Mouse (Mus musculus) ZHBTc4 (cell line): ENCODE data around the gene Wwox.

Source experiments
- DNase-seq: peaks from one replicate; pipeline ENCODE4 v3.0.0-alpha.2; 2011; ENCODE audit warnings: low read depth, low spot score

Wwox gene

GRCm38 (mm10) chr8:115330671-115331070 is 891.2 kb downstream of the Wwox start:
- no peak for DNase-seq

- DNase-seq = no peak
Measured at GRCm38 (mm10) chr8:115333972-115334371, 894.5 kb downstream of the Wwox start.

GRCm38 (mm10) chr8:115336361-115336760 is 896.9 kb downstream of the Wwox start:
- no peak for DNase-seq

- no peak for DNase-seq
Measured at GRCm38 (mm10) chr8:115348704-115349103, 909.2 kb downstream of the Wwox start.

- DNase-seq = no peak
Measured at GRCm38 (mm10) chr8:115350707-115351106, 911.3 kb downstream of the Wwox start.

GRCm38 (mm10) chr8:115357663-115358335 is 918.3 kb downstream of the Wwox start:
- no peak for DNase-seq

- DNase-seq = no peak
Measured at GRCm38 (mm10) chr8:115358481-115358880, 919.0 kb downstream of the Wwox start.

GRCm38 (mm10) chr8:115359701-115360100 is 920.2 kb downstream of the Wwox start:
- no peak for DNase-seq

- no peak for DNase-seq
Measured at GRCm38 (mm10) chr8:115362518-115362917, 923.1 kb downstream of the Wwox start.

- DNase-seq = no peak
Measured at GRCm38 (mm10) chr8:115374957-115375356, 935.5 kb downstream of the Wwox start.

- DNase-seq = no peak
Measured at GRCm38 (mm10) chr8:115375361-115376047, 936.0 kb downstream of the Wwox start.

GRCm38 (mm10) chr8:115377321-115377720 is 937.9 kb downstream of the Wwox start:
- DNase-seq = peak; percentile 6

GRCm38 (mm10) chr8:115380017-115380416 is 940.6 kb downstream of the Wwox start:
- no peak for DNase-seq

- no peak for DNase-seq
Measured at GRCm38 (mm10) chr8:115390921-115391504, 951.6 kb downstream of the Wwox start.

- DNase-seq = no peak
Measured at GRCm38 (mm10) chr8:115395840-115396239, 956.4 kb downstream of the Wwox start.

GRCm38 (mm10) chr8:115397981-115398380 is 958.5 kb downstream of the Wwox start:
- DNase-seq = no peak

- DNase-seq = no peak
Measured at GRCm38 (mm10) chr8:115400013-115400720, 960.7 kb downstream of the Wwox start.
